Mouse (Mus musculus): ENCODE data around the gene Mrpl44. TPM values are rescaled to one million over a fixed set of nuclear protein-coding genes. Genes with fewer than 3 reads are reported as not detected.

Mrpl44 gene
- total and polyA plus RNA-seq, 2 experiments from 2014 or later, result 29.5 to 35.3 TPM

- H3K9me3 ChIP-seq (ENCODE audit: low read length), result no peaks in the 10 kb centered on the region
- no peaks in the 10 kb centered on the region for H3K4me1 ChIP-seq (ENCODE audit: insufficient read depth, low read length)
- ATAC-seq, result no peak
- H3K36me3 ChIP-seq (ENCODE audit: insufficient read depth, low read length), result no peaks in the 10 kb centered on the region
- WGBS, result 84% methylated on average over 4 of the region's 4 CpGs
- no peak overlapping the region for H3K4me3 ChIP-seq (ENCODE audit: low read length)
- TF ChIP-seq CTCF (IDR thresholded peaks at IDR 0.05; ENCODE audit: low read depth), result no peak
- H3K4me2 ChIP-seq (ENCODE audit: low read depth, low read length), result no peak overlapping the region
- no peak overlapping the region for H3K9ac ChIP-seq (replicated peaks; ENCODE audit: low read length)
- no peaks in the 10 kb centered on the region for H3K27me3 ChIP-seq (ENCODE audit: insufficient read depth, low read length)
- DNase-seq (ENCODE audit: low spot score), result no peak
- H3K27ac ChIP-seq, result no peak overlapping the region
Measured at GRCm38 (mm10) chr1:79746056-79746455, 29.8 kb upstream of the Mrpl44 start.

GRCm38 (mm10) chr1:79751186-79751585 is 24.6 kb upstream of the Mrpl44 start:
- no peak overlapping the region for H3K4me3 ChIP-seq (ENCODE audit: low read length)
- WGBS, result 83% methylated on average over 5 of the region's 5 CpGs
- H3K4me2 ChIP-seq (ENCODE audit: low read depth, low read length), result no peak overlapping the region
- DNase-seq (ENCODE audit: low spot score) (no peak), ATAC-seq (no peak)
- no peaks in the 10 kb centered on the region for H3K4me1 ChIP-seq (ENCODE audit: insufficient read depth, low read length)
- H3K27me3 ChIP-seq (ENCODE audit: insufficient read depth, low read length), result no peaks in the 10 kb centered on the region
- TF ChIP-seq CTCF (IDR thresholded peaks at IDR 0.05; ENCODE audit: low read depth), result no peak
- no peak overlapping the region for H3K27ac ChIP-seq
- no peaks in the 10 kb centered on the region for H3K9me3 ChIP-seq (ENCODE audit: low read length)
- H3K36me3 ChIP-seq (ENCODE audit: insufficient read depth, low read length), result no peaks in the 10 kb centered on the region
- no peak overlapping the region for H3K9ac ChIP-seq (replicated peaks; ENCODE audit: low read length)

DNA sequence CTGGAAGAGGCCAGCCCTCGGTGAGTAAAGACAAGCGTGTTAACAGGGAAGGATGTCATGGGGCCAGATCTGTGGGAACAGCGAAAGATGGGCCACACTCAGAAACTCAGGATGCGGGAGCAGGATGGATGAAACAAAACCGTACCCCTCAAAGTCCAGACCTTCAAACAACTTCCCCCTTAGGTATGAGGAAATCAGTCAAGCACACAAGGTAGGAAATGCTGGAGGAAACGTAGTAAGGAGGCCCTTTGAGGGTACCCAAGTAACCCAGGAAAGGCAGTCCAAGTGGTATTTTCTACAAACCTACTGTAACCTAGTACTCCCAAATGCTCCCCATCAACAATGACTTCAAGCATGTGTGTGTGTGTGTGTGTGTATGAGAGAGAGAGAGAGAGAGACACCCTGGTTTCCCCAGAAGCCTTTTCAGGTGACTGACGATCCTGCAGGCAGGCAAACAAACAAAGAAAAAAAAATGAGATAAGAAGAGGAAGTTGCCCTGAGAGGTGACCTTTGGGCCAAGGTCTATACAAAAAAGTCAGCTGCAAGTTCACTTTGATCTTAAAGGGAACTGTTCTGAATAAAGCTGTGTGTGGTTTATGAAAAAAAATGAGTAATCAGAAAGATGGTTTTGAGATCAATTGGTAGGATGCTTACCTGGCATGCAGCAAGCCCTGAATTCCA is 23.7 kb upstream of the Mrpl44 start:
- whole genome bisulfite sequencing, result 88% methylated on average over 7 of the region's 7 CpGs
- no peak for TF ChIP-seq CTCF (IDR thresholded peaks at IDR 0.05; ENCODE audit: low read depth)
- Histone ChIP-seq H3K36me3 (ENCODE audit: insufficient read depth, low read length) (no peaks in the 10 kb centered on the region), H3K9me3 (ENCODE audit: low read length) (no peaks in the 10 kb centered on the region), H3K9ac (replicated peaks; ENCODE audit: low read length) (no peak overlapping the region), H3K27me3 (ENCODE audit: insufficient read depth, low read length) (no peaks in the 10 kb centered on the region), H3K27ac (no peak overlapping the region), H3K4me1 (ENCODE audit: insufficient read depth, low read length) (no peaks in the 10 kb centered on the region), H3K4me3 (ENCODE audit: low read length) (no peak overlapping the region), H3K4me2 (ENCODE audit: low read depth, low read length) (no peak overlapping the region)
- DNase-seq (ENCODE audit: low spot score) (no peak), ATAC-seq (no peak)

DNA sequence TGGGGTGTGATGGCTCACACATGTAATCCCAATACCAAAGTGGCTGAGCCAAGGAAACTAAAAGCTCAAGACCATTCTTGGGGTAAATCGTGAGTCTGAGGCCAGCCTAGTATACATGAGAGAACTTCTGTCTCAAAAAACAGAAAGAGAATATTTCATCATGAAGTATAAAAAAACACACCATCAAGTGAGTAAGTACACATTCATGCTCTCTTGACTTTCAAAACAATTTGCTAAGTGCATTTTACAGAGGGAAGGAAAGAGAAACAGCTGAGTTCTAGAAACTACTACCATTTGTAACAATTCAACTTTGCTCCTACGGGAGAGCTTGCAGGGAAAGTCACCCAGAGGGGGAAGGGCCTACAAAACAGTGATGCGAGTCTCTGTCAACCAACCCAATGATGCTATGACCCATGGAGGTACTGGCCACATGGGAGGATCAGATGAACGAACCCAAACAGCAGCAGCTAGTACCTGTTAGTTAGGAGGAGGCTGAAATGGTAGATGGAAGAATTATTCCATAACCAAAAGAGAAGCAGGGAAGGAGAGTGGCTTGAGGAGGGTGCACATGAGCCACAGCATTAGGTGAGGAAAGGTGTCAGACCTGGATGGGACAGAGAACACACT is 23.0 kb upstream of the Mrpl44 start:
- Histone ChIP-seq H3K4me3 (ENCODE audit: low read length) (no peak overlapping the region), H3K9me3 (ENCODE audit: low read length) (no peaks in the 10 kb centered on the region), H3K27ac (no peak overlapping the region), H3K36me3 (ENCODE audit: insufficient read depth, low read length) (no peaks in the 10 kb centered on the region), H3K27me3 (ENCODE audit: insufficient read depth, low read length) (no peaks in the 10 kb centered on the region), H3K4me1 (ENCODE audit: insufficient read depth, low read length) (no peaks in the 10 kb centered on the region), H3K4me2 (ENCODE audit: low read depth, low read length) (no peak overlapping the region), H3K9ac (replicated peaks; ENCODE audit: low read length) (no peak overlapping the region)
- WGBS, result 86% methylated on average over 4 of the region's 4 CpGs
- DNase-seq (ENCODE audit: low spot score) (no peak), ATAC-seq (no peak)
- no peak for TF ChIP-seq CTCF (IDR thresholded peaks at IDR 0.05; ENCODE audit: low read depth)

DNA sequence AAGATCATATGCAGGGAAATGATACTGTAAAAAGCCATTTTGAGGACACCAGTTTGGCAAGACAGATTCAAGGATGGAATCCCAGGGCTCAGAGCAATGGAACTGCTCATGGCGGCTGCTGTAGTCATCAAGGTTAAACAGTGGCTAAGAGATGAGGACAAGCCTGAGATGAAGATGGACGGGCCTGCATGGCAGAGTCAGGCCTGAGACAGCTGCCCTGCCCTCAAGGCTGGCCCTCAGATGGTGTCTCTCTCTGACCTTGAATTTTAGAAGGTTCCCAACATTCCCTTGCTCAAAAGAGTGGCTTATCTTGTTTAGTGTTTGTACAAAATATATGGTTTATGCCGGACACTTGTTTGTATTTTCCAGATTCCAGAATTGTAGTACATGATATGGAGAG is 22.4 kb upstream of the Mrpl44 start:
- H3K9me3 ChIP-seq (ENCODE audit: low read length), result no peaks in the 10 kb centered on the region
- no peaks in the 10 kb centered on the region for H3K36me3 ChIP-seq (ENCODE audit: insufficient read depth, low read length)
- no peak for TF ChIP-seq CTCF (IDR thresholded peaks at IDR 0.05; ENCODE audit: low read depth)
- 93% methylated on average over 3 of the region's 3 CpGs for WGBS
- no peak overlapping the region for H3K4me2 ChIP-seq (ENCODE audit: low read depth, low read length)
- no peak for ATAC-seq
- no peak overlapping the region for H3K9ac ChIP-seq (replicated peaks; ENCODE audit: low read length)
- H3K4me3 ChIP-seq (ENCODE audit: low read length), result no peak overlapping the region
- H3K27me3 ChIP-seq (ENCODE audit: insufficient read depth, low read length), result no peaks in the 10 kb centered on the region
- no peak overlapping the region for H3K27ac ChIP-seq
- DNase-seq (ENCODE audit: low spot score), result no peak
- H3K4me1 ChIP-seq (ENCODE audit: insufficient read depth, low read length), result no peaks in the 10 kb centered on the region

- no peak for ATAC-seq
- no peaks in the 10 kb centered on the region for H3K27me3 ChIP-seq (ENCODE audit: insufficient read depth, low read length)
- no peak for DNase-seq (ENCODE audit: low spot score)
- peaks cover 8% of the 10 kb centered on the region for H3K4me1 ChIP-seq (ENCODE audit: insufficient read depth, low read length)
- no peak overlapping the region for H3K4me3 ChIP-seq (ENCODE audit: low read length)
- no peaks in the 10 kb centered on the region for H3K36me3 ChIP-seq (ENCODE audit: insufficient read depth, low read length)
- H3K9ac ChIP-seq (replicated peaks; ENCODE audit: low read length), result no peak overlapping the region
- 95% methylated on average over 3 of the region's 3 CpGs for WGBS
- no peak overlapping the region for H3K4me2 ChIP-seq (ENCODE audit: low read depth, low read length)
- no peak overlapping the region for H3K27ac ChIP-seq
- no peak for TF ChIP-seq CTCF (IDR thresholded peaks at IDR 0.05; ENCODE audit: low read depth)
- H3K9me3 ChIP-seq (ENCODE audit: low read length), result no peaks in the 10 kb centered on the region
Measured at GRCm38 (mm10) chr1:79754936-79755335, 20.9 kb upstream of the Mrpl44 start.

GRCm38 (mm10) chr1:79755376-79755775 is 20.4 kb upstream of the Mrpl44 start:
- H3K4me3 ChIP-seq (ENCODE audit: low read length), result no peak overlapping the region
- peaks cover 11% of the 10 kb centered on the region for H3K4me1 ChIP-seq (ENCODE audit: insufficient read depth, low read length)
- 48% methylated on average over 2 of the region's 2 CpGs for WGBS
- H3K27me3 ChIP-seq (ENCODE audit: insufficient read depth, low read length), result no peaks in the 10 kb centered on the region
- no peak for TF ChIP-seq CTCF (IDR thresholded peaks at IDR 0.05; ENCODE audit: low read depth)
- no peak overlapping the region for H3K27ac ChIP-seq
- H3K4me2 ChIP-seq (ENCODE audit: low read depth, low read length), result no peak overlapping the region
- ATAC-seq, result no peak
- H3K9ac ChIP-seq (replicated peaks; ENCODE audit: low read length), result no peak overlapping the region
- no peaks in the 10 kb centered on the region for H3K9me3 ChIP-seq (ENCODE audit: low read length)
- H3K36me3 ChIP-seq (ENCODE audit: insufficient read depth, low read length), result no peaks in the 10 kb centered on the region
- DNase-seq (ENCODE audit: low spot score), result no peak

Measured in hindbrain, postnatal 0 days (tissue).